Mouse (Mus musculus): ENCODE measurements at regions not wholly inside any gene's neighbourhood (a gene's known extent, or its start where the extent isn't known, plus 50 kb on each side); places are given as distances from the start of the nearest gene placed in this dataset.

DNA sequence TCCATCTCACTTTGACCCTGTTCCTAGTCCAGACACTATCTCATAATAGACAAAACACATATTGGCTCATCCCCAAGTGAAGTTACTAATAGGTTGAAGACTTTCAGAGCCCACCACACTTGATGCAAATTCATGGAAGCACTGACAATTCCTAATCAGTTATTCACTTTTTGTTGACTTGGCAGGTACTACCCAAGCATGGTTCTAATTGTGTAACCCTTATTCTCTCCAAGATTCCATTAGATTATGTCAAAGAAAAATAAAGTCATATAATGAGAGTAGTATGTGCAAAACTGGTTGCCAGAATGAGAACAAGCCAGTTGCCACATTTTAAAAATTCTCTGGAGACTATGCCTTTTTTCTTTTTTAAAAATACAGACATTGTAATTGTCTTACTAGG is 426.7 kb upstream of the Pik3r1 start:
- H3K4me3 ChIP-seq (ENCODE audit: control insufficient read depth, insufficient read depth, low read length): no peak overlapping the region
- no peaks in the 10 kb centered on the region for H3K4me1 ChIP-seq (replicated peaks; ENCODE audit: control insufficient read depth, insufficient read depth, low read length)
- no peak overlapping the region for H3K27ac ChIP-seq (ENCODE audit: control insufficient read depth, insufficient read depth, low read length)
- no peak for DNase-seq
- H3K27me3 ChIP-seq (ENCODE audit: control insufficient read depth, insufficient read depth, low read length): no peaks in the 10 kb centered on the region
- TF ChIP-seq CTCF (IDR thresholded peaks at IDR 0.05; ENCODE audit: borderline replicate concordance, control insufficient read depth, extremely low read depth, insufficient read depth, low read length, poor library complexity) (no peak), POLR2A (IDR thresholded peaks at IDR 0.05; ENCODE audit: control insufficient read depth, extremely low read depth, insufficient read depth, low read length, poor library complexity) (no peak)
- no peaks in the 10 kb centered on the region for H3K36me3 ChIP-seq (ENCODE audit: control insufficient read depth, insufficient read depth, low read length)

DNA sequence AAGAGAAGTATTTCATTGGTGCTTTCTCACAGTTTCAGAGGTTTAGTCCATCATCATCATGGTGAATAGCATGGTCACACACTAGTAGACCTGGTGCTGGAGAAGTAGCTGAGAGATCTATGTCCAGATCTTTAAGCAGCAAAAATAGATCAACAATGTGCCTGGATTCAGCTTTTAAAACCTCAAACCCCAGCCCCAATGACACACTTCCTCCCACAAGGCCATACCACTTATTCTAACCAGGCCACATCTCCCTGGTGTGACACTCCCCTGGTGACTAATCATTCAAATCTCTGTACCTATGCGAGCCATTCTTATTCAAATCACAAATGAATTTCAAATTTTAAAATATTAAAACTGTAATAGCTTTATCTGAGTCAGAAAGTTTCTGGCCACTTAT is 434.3 kb upstream of the Pik3r1 start:
- no peak for DNase-seq
- no peaks in the 10 kb centered on the region for H3K36me3 ChIP-seq (ENCODE audit: control insufficient read depth, insufficient read depth, low read length)
- 65% methylated on average over 1 of the region's 1 CpGs for WGBS

DNA sequence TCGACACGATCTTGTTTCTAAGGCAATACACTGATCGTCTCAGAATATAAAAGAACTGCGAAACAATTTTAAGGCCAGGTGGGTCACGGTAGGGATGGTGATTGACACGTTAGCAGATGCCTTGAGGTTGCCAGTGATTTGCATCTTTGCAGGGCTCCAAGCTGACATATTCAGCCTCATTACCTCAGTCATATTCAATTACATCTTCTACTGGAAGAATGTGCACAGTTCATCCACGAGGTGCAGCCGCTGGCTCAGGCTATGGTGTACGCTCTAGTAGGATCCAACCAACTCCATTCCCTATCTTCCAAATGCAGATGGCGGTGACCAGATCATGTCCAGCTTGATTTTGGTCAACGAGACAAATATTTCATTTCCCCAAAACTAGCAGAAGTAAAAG is 450.5 kb upstream of the Pik3r1 start:
- Histone ChIP-seq H3K4me1 (replicated peaks; ENCODE audit: control insufficient read depth, insufficient read depth, low read length) (no peaks in the 10 kb centered on the region), H3K4me3 (ENCODE audit: control insufficient read depth, insufficient read depth, low read length) (no peak overlapping the region), H3K27ac (ENCODE audit: control insufficient read depth, insufficient read depth, low read length) (no peak overlapping the region), H3K36me3 (ENCODE audit: control insufficient read depth, insufficient read depth, low read length) (no peaks in the 10 kb centered on the region), H3K27me3 (ENCODE audit: control insufficient read depth, insufficient read depth, low read length) (no peaks in the 10 kb centered on the region)
- DNase-seq: no peak
- TF ChIP-seq CTCF (IDR thresholded peaks at IDR 0.05; ENCODE audit: borderline replicate concordance, control insufficient read depth, extremely low read depth, insufficient read depth, low read length, poor library complexity) (no peak), POLR2A (IDR thresholded peaks at IDR 0.05; ENCODE audit: control insufficient read depth, extremely low read depth, insufficient read depth, low read length, poor library complexity) (no peak)
- WGBS: 95% methylated on average over 11 of the region's 11 CpGs

More for the DNA sequence above, 434.3 kb upstream of the Pik3r1 start:
- Histone ChIP-seq H3K4me1 (replicated peaks; ENCODE audit: control insufficient read depth, insufficient read depth, low read length) (no peaks in the 10 kb centered on the region), H3K27ac (ENCODE audit: control insufficient read depth, insufficient read depth, low read length) (no peak overlapping the region), H3K4me3 (ENCODE audit: control insufficient read depth, insufficient read depth, low read length) (no peak overlapping the region), H3K27me3 (ENCODE audit: control insufficient read depth, insufficient read depth, low read length) (no peaks in the 10 kb centered on the region)
- TF ChIP-seq CTCF (IDR thresholded peaks at IDR 0.05; ENCODE audit: borderline replicate concordance, control insufficient read depth, extremely low read depth, insufficient read depth, low read length, poor library complexity) (no peak), POLR2A (IDR thresholded peaks at IDR 0.05; ENCODE audit: control insufficient read depth, extremely low read depth, insufficient read depth, low read length, poor library complexity) (no peak)

DNA sequence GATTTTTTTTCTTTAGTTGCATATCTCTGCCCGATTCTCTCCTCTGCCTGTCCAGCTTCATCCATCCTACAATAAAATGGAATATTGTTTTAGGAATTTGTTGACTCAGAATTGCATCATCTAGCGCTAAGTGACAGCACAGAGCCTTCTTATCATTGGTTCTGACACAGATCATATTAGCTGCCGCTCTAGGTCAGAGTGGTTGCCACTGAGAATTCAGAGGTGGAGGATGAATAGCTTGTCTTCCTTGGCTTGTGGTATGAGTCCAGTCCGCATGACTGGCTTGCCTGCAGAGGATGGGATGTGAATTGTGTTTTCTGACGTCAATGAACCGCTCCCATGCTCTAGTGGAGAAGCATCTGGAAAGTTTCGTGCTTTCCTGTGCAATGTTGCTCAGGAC is 462.3 kb upstream of the Cd180 start:
- Histone ChIP-seq H3K36me3 (ENCODE audit: control insufficient read depth, insufficient read depth, low read length) (no peaks in the 10 kb centered on the region), H3K27me3 (ENCODE audit: control insufficient read depth, insufficient read depth, low read length) (no peaks in the 10 kb centered on the region), H3K4me1 (replicated peaks; ENCODE audit: control insufficient read depth, insufficient read depth, low read length) (no peaks in the 10 kb centered on the region), H3K27ac (ENCODE audit: control insufficient read depth, insufficient read depth, low read length) (no peak overlapping the region), H3K4me3 (ENCODE audit: control insufficient read depth, insufficient read depth, low read length) (no peak overlapping the region)
- TF ChIP-seq CTCF (IDR thresholded peaks at IDR 0.05; ENCODE audit: borderline replicate concordance, control insufficient read depth, extremely low read depth, insufficient read depth, low read length, poor library complexity) (no peak), POLR2A (IDR thresholded peaks at IDR 0.05; ENCODE audit: control insufficient read depth, extremely low read depth, insufficient read depth, low read length, poor library complexity) (no peak)
- DNase-seq: no peak
- 96% methylated on average over 7 of the region's 7 CpGs for WGBS

GRCm38 (mm10) chr13:102232291-102232936 is 460.9 kb upstream of the Cd180 start:
- 93% methylated on average over 4 of the region's 4 CpGs for WGBS
- TF ChIP-seq POLR2A (IDR thresholded peaks at IDR 0.05; ENCODE audit: control insufficient read depth, extremely low read depth, insufficient read depth, low read length, poor library complexity): no peak
- no peak for TF ChIP-seq CTCF (IDR thresholded peaks at IDR 0.05; ENCODE audit: borderline replicate concordance, control insufficient read depth, extremely low read depth, insufficient read depth, low read length, poor library complexity)
- no peaks in the 10 kb centered on the region for H3K4me1 ChIP-seq (replicated peaks; ENCODE audit: control insufficient read depth, insufficient read depth, low read length)
- H3K27ac ChIP-seq (ENCODE audit: control insufficient read depth, insufficient read depth, low read length): no peak overlapping the region
- H3K4me3 ChIP-seq (ENCODE audit: control insufficient read depth, insufficient read depth, low read length): no peak overlapping the region
- H3K36me3 ChIP-seq (ENCODE audit: control insufficient read depth, insufficient read depth, low read length): no peaks in the 10 kb centered on the region
- no peak for DNase-seq
- no peaks in the 10 kb centered on the region for H3K27me3 ChIP-seq (ENCODE audit: control insufficient read depth, insufficient read depth, low read length)

- Histone ChIP-seq H3K4me1 (replicated peaks; ENCODE audit: control insufficient read depth, insufficient read depth, low read length) (no peaks in the 10 kb centered on the region), H3K36me3 (ENCODE audit: control insufficient read depth, insufficient read depth, low read length) (no peaks in the 10 kb centered on the region), H3K27ac (ENCODE audit: control insufficient read depth, insufficient read depth, low read length) (no peak overlapping the region), H3K4me3 (ENCODE audit: control insufficient read depth, insufficient read depth, low read length) (no peak overlapping the region), H3K27me3 (ENCODE audit: control insufficient read depth, insufficient read depth, low read length) (no peaks in the 10 kb centered on the region)
- TF ChIP-seq CTCF (IDR thresholded peaks at IDR 0.05; ENCODE audit: borderline replicate concordance, control insufficient read depth, extremely low read depth, insufficient read depth, low read length, poor library complexity) (no peak), POLR2A (IDR thresholded peaks at IDR 0.05; ENCODE audit: control insufficient read depth, extremely low read depth, insufficient read depth, low read length, poor library complexity) (no peak)
- DNase-seq: no peak
- 92% methylated on average over 2 of the region's 2 CpGs for WGBS
Measured at GRCm38 (mm10) chr13:102250884-102251283, 442.5 kb upstream of the Cd180 start.

DNA sequence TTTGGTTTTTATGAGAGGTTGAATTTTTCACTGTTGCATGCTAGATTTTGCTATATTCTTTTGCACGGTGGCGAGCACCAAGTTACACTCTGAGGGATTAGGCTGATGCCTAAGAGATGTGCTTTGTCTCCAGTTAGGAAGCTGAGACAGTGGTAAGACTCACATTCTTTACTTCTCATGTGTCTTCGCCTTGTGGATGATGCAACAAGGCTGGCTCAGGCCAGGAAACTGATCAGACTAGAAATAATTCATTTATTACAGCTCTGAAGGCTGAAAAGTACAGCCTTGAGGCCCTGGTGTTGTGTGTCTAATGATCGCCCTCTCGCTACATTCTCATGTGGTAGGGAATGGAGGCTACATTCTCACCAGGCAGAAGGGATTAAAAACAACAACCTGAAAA is 441.6 kb upstream of the Cd180 start:
- H3K36me3 ChIP-seq (ENCODE audit: control insufficient read depth, insufficient read depth, low read length): no peaks in the 10 kb centered on the region
- no peak for DNase-seq

More for the DNA sequence above, 441.6 kb upstream of the Cd180 start:
- Histone ChIP-seq H3K27ac (ENCODE audit: control insufficient read depth, insufficient read depth, low read length) (no peak overlapping the region), H3K4me1 (replicated peaks; ENCODE audit: control insufficient read depth, insufficient read depth, low read length) (no peaks in the 10 kb centered on the region), H3K4me3 (ENCODE audit: control insufficient read depth, insufficient read depth, low read length) (no peak overlapping the region), H3K27me3 (ENCODE audit: control insufficient read depth, insufficient read depth, low read length) (no peaks in the 10 kb centered on the region)
- TF ChIP-seq CTCF (IDR thresholded peaks at IDR 0.05; ENCODE audit: borderline replicate concordance, control insufficient read depth, extremely low read depth, insufficient read depth, low read length, poor library complexity) (no peak), POLR2A (IDR thresholded peaks at IDR 0.05; ENCODE audit: control insufficient read depth, extremely low read depth, insufficient read depth, low read length, poor library complexity) (no peak)
- 96% methylated on average over 5 of the region's 5 CpGs for WGBS
